Mouse (Mus musculus) heart, adult 2 months (tissue): ENCODE data around the gene Umad1.

Experiments used
- CTCF ChIP-seq: fragments of 200-600 bp; IDR thresholded peaks from 2 replicates; pipeline ENCODE4 v1.8.1; 2022; ENCODE audit warnings: antibody characterized with exemption, mild to moderate bottlenecking, moderate library complexity
- EP300 ChIP-seq: fragments of 200-500 bp; IDR thresholded peaks from 2 replicates; pipeline ENCODE4 v1.6.1; 2011; ENCODE audit warnings: low read depth, low read length, control low read depth; ENCODE audit not compliant: insufficient read depth
- POLR2A ChIP-seq: fragments of 200-500 bp; IDR thresholded peaks from 2 replicates; pipeline ENCODE4 v1.6.1; 2011; ENCODE audit warnings: mild to moderate bottlenecking, low read depth, low read length, control low read depth; ENCODE audit not compliant: insufficient read depth

DNA sequence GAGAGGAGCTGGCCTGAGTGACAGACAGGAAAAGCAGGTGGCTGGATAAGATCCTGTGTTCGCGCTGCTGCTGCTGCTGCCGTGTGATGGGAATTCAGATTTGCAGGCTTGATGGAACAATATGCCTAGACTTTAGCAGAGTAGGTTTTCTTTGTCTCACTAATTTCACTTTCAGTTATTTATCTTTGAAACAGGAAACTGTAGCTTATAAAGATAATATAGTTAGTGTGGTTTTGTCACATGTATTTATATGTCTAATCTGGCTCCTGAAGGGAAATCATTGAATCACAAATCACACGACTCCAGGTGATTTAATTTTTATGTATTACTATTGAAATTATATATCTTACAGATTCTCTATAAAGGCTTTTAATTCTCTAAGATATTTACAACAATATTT, 24.2 kb downstream of the Umad1 start:
- TF ChIP-seq EP300 = no peak
- TF ChIP-seq POLR2A = no peak
- TF ChIP-seq CTCF = no peak
